Mouse (Mus musculus) c-Kit-positive CD71-negative TER-119-negative erythroid progenitor cells, embryonic 14.5 days (primary cell): ENCODE results near the gene Gm15140.
"Not testable (repeated sequence)": the region's sequence is repeated elsewhere in the genome, so short reads cannot be mapped to it uniquely, and the experiment has no call there.

Source experiments
- DNase-seq: peaks from one replicate; pipeline ENCODE4 v3.0.0-alpha.2; 2013; ENCODE audit warnings: low read depth

Gene Gm15140

DNA sequence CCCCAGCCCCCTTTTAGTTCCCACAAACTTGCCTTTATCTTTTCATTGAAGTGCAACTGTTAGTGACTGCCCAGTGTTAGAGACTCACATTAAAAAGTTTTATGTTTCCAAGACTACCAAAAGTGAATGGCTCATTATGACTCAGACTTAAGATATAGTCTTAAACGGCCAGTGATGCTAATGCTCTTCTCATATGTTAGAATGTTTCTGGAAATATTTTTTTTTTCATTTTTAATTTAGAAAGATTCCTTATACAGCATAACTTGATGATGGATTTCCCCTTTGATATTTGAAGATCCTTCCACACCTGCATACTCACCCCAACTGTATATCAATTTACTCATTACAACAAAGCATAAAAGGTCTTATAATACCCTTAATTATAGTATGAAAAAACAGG is at the start of gene Gm15140:
Gene Gm15140 (minus strand): TSS at position 101 of the 400 bp plus-strand sequence.
- not testable (repeated sequence) for DNase-seq
